In the genomic region with DNA sequence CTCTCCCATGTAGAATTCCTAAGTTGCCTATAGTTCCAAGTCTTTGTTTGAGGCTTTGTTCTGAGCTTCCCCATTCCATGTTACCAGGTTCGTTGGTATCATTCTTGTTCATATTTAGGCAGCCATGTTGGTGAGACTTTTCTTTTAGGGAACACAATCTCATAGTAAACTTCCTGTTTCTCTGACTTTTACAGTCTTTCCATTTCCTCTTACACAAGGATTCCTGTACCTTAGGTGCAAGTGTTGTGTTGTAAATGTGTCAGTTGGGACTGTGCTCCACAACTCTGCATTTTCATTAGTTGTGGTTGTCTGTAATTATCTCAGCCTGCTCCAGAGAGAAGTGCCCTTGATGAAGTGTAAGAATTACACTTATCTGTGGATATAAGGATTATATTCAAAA, we compare ENCODE assay signal across 22 mouse cellular contexts. TPM values are rescaled to one million over a fixed set of nuclear protein-coding genes. Genes with fewer than 3 reads are reported as not detected.
"Had no signal": no experiment of that assay in that cellular context is flagged by ENCODE, and none has a peak within 500 bp of the region (broad histone marks: within the 10 kb centered on the region; RNA-seq: fewer than 3 reads in every experiment).

No protein-coding gene starts in this region.

- H3K4me2 ChIP-seq: lung, embryonic 15.5 days; midbrain, embryonic 11.5 days; neural tube, embryonic 13.5 days; neural tube, embryonic 15.5 days had no signal

- H3K4me3 ChIP-seq: lung, embryonic 15.5 days; megakaryocyte, embryonic 14.5 days; myocyte; neural tube, embryonic 13.5 days; neural tube, embryonic 15.5 days had no signal

- H3K9me3 ChIP-seq: lung, embryonic 15.5 days; megakaryocyte, embryonic 14.5 days; neural tube, embryonic 13.5 days; neural tube, embryonic 15.5 days had no signal

- DNase-seq: liver, postnatal 0 days; lung, adult 2 months; lung, postnatal 14 days; lung, postnatal 36 days; midbrain, embryonic 14.5 days; retina, postnatal 1 day; right cerebral cortex, adult 18-20 months; right cerebral cortex, postnatal 25 days; right cerebral cortex, postnatal 4 days; spleen, adult 18-20 months; thymus, adult 18-20 months; thymus, postnatal 14 days; thymus, postnatal 36 days had no signal

- H3K4me1 ChIP-seq: lung, embryonic 15.5 days; neural tube, embryonic 13.5 days; neural tube, embryonic 15.5 days had no signal

- H3K27ac ChIP-seq: lung, embryonic 15.5 days; macrophage; neural tube, embryonic 13.5 days; neural tube, embryonic 15.5 days had no signal

- ATAC-seq: liver, postnatal 0 days; lung, postnatal 0 days; midbrain, embryonic 16.5 days had no signal

- H3K9ac ChIP-seq: liver, postnatal 0 days; lung, embryonic 15.5 days; neural tube, embryonic 13.5 days; neural tube, embryonic 15.5 days had no signal

- H3K36me3 ChIP-seq: lung, embryonic 15.5 days; neural tube, embryonic 13.5 days; neural tube, embryonic 15.5 days had no signal

- H3K27me3 ChIP-seq: lung, embryonic 15.5 days; megakaryocyte, embryonic 14.5 days; neural tube, embryonic 13.5 days; neural tube, embryonic 15.5 days had no signal

RNA-seq across cellular contexts. Expression of gene Rnf180, which starts 32.3 kb away (rescaled TPM):
- polyA plus RNA-seq: myocyte had no signal
